Mouse (Mus musculus): Measurements from ENCODE around the gene Fam133b.
"Not testable (repeated sequence)": the region's sequence is repeated elsewhere in the genome, so short reads cannot be mapped to it uniquely, and the experiment has no call there.

The Fam133b gene

GRCm38 (mm10) chr5:3520493-3521359 lies 22.9 kb upstream of the Fam133b start:
- peak; percentile 85 for DNase-seq (ENCODE audit: extremely low read depth, low read depth, low spot score)

GRCm38 (mm10) chr5:3521741-3522140 lies 21.9 kb upstream of the Fam133b start:
- DNase-seq (ENCODE audit: extremely low read depth, low read depth, low spot score) = no peak

- DNase-seq (ENCODE audit: extremely low read depth, low read depth, low spot score) = no peak
Measured at GRCm38 (mm10) chr5:3522826-3523225, 20.8 kb upstream of the Fam133b start.

- DNase-seq (ENCODE audit: extremely low read depth, low read depth, low spot score) = no peak
Measured at GRCm38 (mm10) chr5:3527041-3527691, 16.5 kb upstream of the Fam133b start.

GRCm38 (mm10) chr5:3529585-3530189 lies 13.9 kb upstream of the Fam133b start:
- DNase-seq (ENCODE audit: extremely low read depth, low read depth, low spot score) = peak; percentile 96

- DNase-seq (ENCODE audit: extremely low read depth, low read depth, low spot score) = not testable (repeated sequence)
Measured at GRCm38 (mm10) chr5:3532048-3532447, 11.6 kb upstream of the Fam133b start.

- no peak for DNase-seq (ENCODE audit: extremely low read depth, low read depth, low spot score)
Measured at GRCm38 (mm10) chr5:3536592-3537212, 6.9 kb upstream of the Fam133b start.

- DNase-seq (ENCODE audit: extremely low read depth, low read depth, low spot score) = no peak
Measured at GRCm38 (mm10) chr5:3538505-3539472, 4.8 kb upstream of the Fam133b start.

- no peak for DNase-seq (ENCODE audit: extremely low read depth, low read depth, low spot score)
Measured at GRCm38 (mm10) chr5:3541871-3542270, 1.8 kb upstream of the Fam133b start.

- no peak for DNase-seq (ENCODE audit: extremely low read depth, low read depth, low spot score)
Measured at GRCm38 (mm10) chr5:3544480-3544769, 792 bp downstream of the Fam133b start.

GRCm38 (mm10) chr5:3546226-3546625 lies 2.6 kb downstream of the Fam133b start:
- DNase-seq (ENCODE audit: extremely low read depth, low read depth, low spot score) = no peak

- DNase-seq (ENCODE audit: extremely low read depth, low read depth, low spot score) = no peak
Measured at GRCm38 (mm10) chr5:3551481-3551880, 7.8 kb downstream of the Fam133b start.

GRCm38 (mm10) chr5:3554198-3554597 lies 10.6 kb downstream of the Fam133b start:
- DNase-seq (ENCODE audit: extremely low read depth, low read depth, low spot score) = peak; percentile 66

GRCm38 (mm10) chr5:3571266-3571665 lies 27.6 kb downstream of the Fam133b start, which contains the start of gene 1700109H08Rik:
Gene 1700109H08Rik (plus strand): TSS chr5:3571566.
- DNase-seq (ENCODE audit: extremely low read depth, low read depth, low spot score) = no peak

GRCm38 (mm10) chr5:3574825-3575224 lies 31.2 kb downstream of the Fam133b start:
- no peak for DNase-seq (ENCODE audit: extremely low read depth, low read depth, low spot score)

- no peak for DNase-seq (ENCODE audit: extremely low read depth, low read depth, low spot score)
Measured at GRCm38 (mm10) chr5:3577939-3578338, 34.3 kb downstream of the Fam133b start.

- DNase-seq (ENCODE audit: extremely low read depth, low read depth, low spot score) = no peak
Measured at GRCm38 (mm10) chr5:3579066-3579465, 35.4 kb downstream of the Fam133b start.

GRCm38 (mm10) chr5:3595693-3596398 lies 52.2 kb downstream of the Fam133b start, which contains the start of gene Pex1:
Gene Pex1 (plus strand): TSS chr5:3596066.
- DNase-seq (ENCODE audit: extremely low read depth, low read depth, low spot score) = peak; percentile 80

GRCm38 (mm10) chr5:3596399-3596766 lies 52.8 kb downstream of the Fam133b start, which contains the start of gene Rbm48:
Gene Rbm48 (minus strand): TSS chr5:3596585.
- no peak for DNase-seq (ENCODE audit: extremely low read depth, low read depth, low spot score)

- DNase-seq (ENCODE audit: extremely low read depth, low read depth, low spot score) = no peak
Measured at GRCm38 (mm10) chr5:3597171-3597570, 53.5 kb downstream of the Fam133b start.
